Mouse (Mus musculus): Measurements from ENCODE around the gene Nf1.

Gene Nf1

GRCm38 (mm10) chr11:79629752-79630374 lies 290.4 kb downstream of the Nf1 start:
- intact Hi-C loops (cut with DNase I) = loop anchor here (5.0 kb wide), 1 partner anchor 292 kb away; no protein-coding TSS in a partner anchor

GRCm38 (mm10) chr11:79630521-79630920 lies 291.0 kb downstream of the Nf1 start:
- intact Hi-C loops (cut with DNase I) = no loop called here

Measured in adrenal gland (tissue).